Mouse (Mus musculus) MEL (cell line): ENCODE data around the gene Spdye4a. TPM values are rescaled to one million over a fixed set of nuclear protein-coding genes. Genes with fewer than 3 reads are reported as not detected.

Experiments used
- DNase-seq: peaks from one replicate; pipeline ENCODE4 v3.0.0; 2011; ENCODE audit warnings: low read depth, low spot score
- H3K27ac ChIP-seq: 2 replicates; pipeline ENCODE4 v1.5.1; 2012; ENCODE audit warnings: low read depth, mild to moderate bottlenecking, control low read depth, low read length, moderate library complexity; ENCODE audit not compliant: control insufficient read depth
- H3K27me3 ChIP-seq, 2 experiments: fragments of 150-350 bp in 1 of 2; sonication (generic) in 1 of 2; 2 replicates each; pipeline ENCODE4 v1.6.1; 2012; ENCODE audit warnings: low read length in 2 of 2, mild to moderate bottlenecking in 2 of 2, improper control_type of control experiment in 1 of 2, moderate library complexity in 1 of 2; ENCODE audit not compliant: insufficient read depth in 2 of 2, control insufficient read depth in 1 of 2
- H3K36me3 ChIP-seq, 2 experiments: 2 replicates each; pipeline ENCODE4 v1.6.1; 2012 to 2014; ENCODE audit warnings: low read length in 2 of 2, improper control_type of control experiment in 1 of 2, inconsistent platforms in 1 of 2, mild to moderate bottlenecking in 1 of 2; ENCODE audit not compliant: insufficient read depth in 2 of 2, control insufficient read depth in 1 of 2
- H3K4me1 ChIP-seq, 2 experiments: fragments of 150-350 bp in 1 of 2; sonication (generic) in 1 of 2; 2 replicates each; pipeline ENCODE4 v1.6.1; 2012; ENCODE audit warnings: low read length in 2 of 2, improper control_type of control experiment in 1 of 2, mild to moderate bottlenecking in 1 of 2; ENCODE audit not compliant: insufficient read depth in 2 of 2, control insufficient read depth in 1 of 2
- H3K4me3 ChIP-seq, 2 experiments: fragments of 150-350 bp in 1 of 2; sonication (generic) in 1 of 2; 2 replicates each; pipeline ENCODE4 v1.5.1; 2012; ENCODE audit warnings: low read depth in 2 of 2, low read length in 2 of 2, mild to moderate bottlenecking in 2 of 2, moderate library complexity in 2 of 2, control low read depth in 1 of 2, improper control_type of control experiment in 1 of 2; ENCODE audit not compliant: control insufficient read depth in 1 of 2, insufficient read depth in 1 of 2
- H3K79me2 ChIP-seq: 2 replicates; pipeline ENCODE4 v1.6.1; 2012; ENCODE audit warnings: mild to moderate bottlenecking, low read length, moderate library complexity; ENCODE audit not compliant: control insufficient read depth, poor library complexity, insufficient read depth
- H3K9ac ChIP-seq: 2 replicates; pipeline ENCODE4 v1.6.1; 2012; ENCODE audit warnings: low read depth, mild to moderate bottlenecking, control low read depth, low read length, moderate library complexity; ENCODE audit not compliant: control insufficient read depth, poor library complexity, severe bottlenecking
- H3K9me3 ChIP-seq: fragments of 150-350 bp; sonication (generic); replicated peaks from 2 replicates; pipeline ENCODE4 v1.6.1; 2012; ENCODE audit warnings: mild to moderate bottlenecking, low read length, improper control_type of control experiment, moderate library complexity; ENCODE audit not compliant: insufficient read depth
- CHD2 ChIP-seq: IDR thresholded peaks from 2 replicates; pipeline ENCODE4 v1.6.1; 2011; ENCODE audit warnings: low read length, improper control_type of control experiment
- CTCF ChIP-seq, 3 experiments: IDR thresholded peaks in 2 of 3; conservative IDR thresholded peaks in 1 of 3; 2 replicates each; pipeline ENCODE4 v1.5.1; 2011 to 2012; ENCODE audit warnings: low read length in 3 of 3, low read depth in 2 of 3, mild to moderate bottlenecking in 2 of 3, improper control_type of control experiment in 1 of 3, inconsistent platforms in 1 of 3, mixed read lengths in 1 of 3, moderate library complexity in 1 of 3; ENCODE audit not compliant: control insufficient read depth in 1 of 3, insufficient read depth in 1 of 3, poor library complexity in 1 of 3, severe bottlenecking in 1 of 3
- E2F4 ChIP-seq: IDR thresholded peaks from 2 replicates; pipeline ENCODE4 v1.6.1; 2011; ENCODE audit warnings: low read depth, low read length, improper control_type of control experiment, borderline replicate concordance
- EP300 ChIP-seq, 2 experiments: IDR thresholded peaks; 2 replicates each; pipeline ENCODE4 v1.6.1; 2011; ENCODE audit warnings: improper control_type of control experiment in 2 of 2, low read length in 2 of 2, low read depth in 1 of 2, mild to moderate bottlenecking in 1 of 2
- GATA1 ChIP-seq: IDR thresholded peaks from 2 replicates; pipeline ENCODE4 v1.6.1; 2011; ENCODE audit warnings: low read depth, low read length, improper control_type of control experiment
- HCFC1 ChIP-seq: IDR thresholded peaks from 2 replicates; pipeline ENCODE4 v1.6.1; 2012; ENCODE audit warnings: low read depth, mild to moderate bottlenecking, inconsistent platforms, low read length, improper control_type of control experiment, moderate library complexity
- KAT2A ChIP-seq: conservative IDR thresholded peaks from 2 replicates; pipeline ENCODE4 v1.6.1; 2012; ENCODE audit warnings: low read depth, low read length, improper control_type of control experiment, inconsistent platforms
- MAX ChIP-seq: IDR thresholded peaks from 2 replicates; pipeline ENCODE4 v1.6.1; 2011; ENCODE audit warnings: low read length, improper control_type of control experiment
- MEF2A ChIP-seq: IDR thresholded peaks from 2 replicates; pipeline ENCODE4 v1.6.1; 2014; ENCODE audit warnings: low read depth, mild to moderate bottlenecking, inconsistent platforms, low read length, improper control_type of control experiment; ENCODE audit not compliant: poor library complexity, insufficient replicate concordance, severe bottlenecking; ENCODE audit errors: extremely low read depth
- MYC ChIP-seq: IDR thresholded peaks from 2 replicates; pipeline ENCODE4 v1.6.1; 2011; ENCODE audit warnings: low read depth, mild to moderate bottlenecking, low read length, improper control_type of control experiment, moderate library complexity
- NELFE ChIP-seq: IDR thresholded peaks from 2 replicates; pipeline ENCODE4 v1.6.1; 2011; ENCODE audit warnings: low read depth, low read length, improper control_type of control experiment
- NRF1 ChIP-seq: IDR thresholded peaks from 2 replicates; pipeline ENCODE4 v1.6.1; 2014; ENCODE audit warnings: low read depth, mild to moderate bottlenecking, inconsistent platforms, low read length, improper control_type of control experiment, moderate library complexity; ENCODE audit not compliant: poor library complexity, insufficient read depth, severe bottlenecking
- POLR2A ChIP-seq, 2 experiments: IDR thresholded peaks; 2 replicates each; pipeline ENCODE4 v1.6.1; 2011 to 2012; ENCODE audit warnings: low read length in 2 of 2, mild to moderate bottlenecking in 2 of 2, control low read depth in 1 of 2, improper control_type of control experiment in 1 of 2, low read depth in 1 of 2, moderate library complexity in 1 of 2; ENCODE audit not compliant: control insufficient read depth in 1 of 2, insufficient read depth in 1 of 2, poor library complexity in 1 of 2
- POLR2AphosphoS2 ChIP-seq: IDR thresholded peaks from 2 replicates; pipeline ENCODE4 v1.6.1; 2011; ENCODE audit warnings: low read length, improper control_type of control experiment
- POLR2AphosphoS5 ChIP-seq: IDR thresholded peaks from 2 replicates; pipeline ENCODE4 v1.6.1; 2012; ENCODE audit warnings: low read depth, borderline replicate concordance, mild to moderate bottlenecking, inconsistent platforms, low read length, moderate library complexity, mixed read lengths
- RAD21 ChIP-seq: IDR thresholded peaks from 2 replicates; pipeline ENCODE4 v1.6.1; 2011; ENCODE audit warnings: mild to moderate bottlenecking, low read depth, low read length, improper control_type of control experiment
- RCOR1 ChIP-seq: IDR thresholded peaks from 2 replicates; pipeline ENCODE4 v1.6.1; 2012; ENCODE audit warnings: low read depth, mild to moderate bottlenecking, inconsistent platforms, low read length, improper control_type of control experiment
- SIN3A ChIP-seq: IDR thresholded peaks from 2 replicates; pipeline ENCODE4 v1.6.1; 2012; ENCODE audit warnings: low read length, improper control_type of control experiment, inconsistent platforms
- SMC3 ChIP-seq: IDR thresholded peaks from 2 replicates; pipeline ENCODE4 v1.6.1; 2011; ENCODE audit warnings: low read depth, low read length, improper control_type of control experiment
- TAL1 ChIP-seq: IDR thresholded peaks from 2 replicates; pipeline ENCODE4 v1.6.1; 2012; ENCODE audit warnings: mild to moderate bottlenecking, inconsistent platforms, low read length, moderate library complexity, mixed read lengths
- TBP ChIP-seq: IDR thresholded peaks from 2 replicates; pipeline ENCODE4 v1.8.0; 2011; ENCODE audit warnings: low read depth, low read length, improper control_type of control experiment
- ZC3H11A ChIP-seq: IDR thresholded peaks from 2 replicates; pipeline ENCODE4 v1.6.1; 2012; ENCODE audit warnings: low read depth, mild to moderate bottlenecking, inconsistent platforms, low read length, improper control_type of control experiment
- ZKSCAN1 ChIP-seq: IDR thresholded peaks from 2 replicates; pipeline ENCODE4 v1.6.1; 2012; ENCODE audit warnings: low read depth, mild to moderate bottlenecking, inconsistent platforms, low read length, improper control_type of control experiment, moderate library complexity
- ZMIZ1 ChIP-seq: IDR thresholded peaks from 2 replicates; pipeline ENCODE4 v1.6.1; 2012; ENCODE audit warnings: low read depth, mild to moderate bottlenecking, inconsistent platforms, low read length, improper control_type of control experiment, moderate library complexity
- ZNF384 ChIP-seq: IDR thresholded peaks from 2 replicates; pipeline ENCODE4 v1.6.1; 2012; ENCODE audit warnings: low read depth, mild to moderate bottlenecking, inconsistent platforms, low read length, improper control_type of control experiment
- polyA plus RNA-seq, 2 experiments: library from polyadenylated mRNA; stranded (reverse) in 1 of 2; unstranded in 1 of 2; fragments of >175 nt in 1 of 2; fragments of >200 nt in 1 of 2; gene quantifications; 2 replicates each; pipeline versions ENCODE4 v1.2.1 to v1.2.4; 2012; ENCODE audit warnings: low replicate concordance in 2 of 2, low read depth in 1 of 2; ENCODE audit not compliant: insufficient read length in 2 of 2, insufficient read depth in 1 of 2, missing spikeins in 1 of 2
- total RNA-seq: library from RNA; depleted of rRNA; stranded (reverse); fragments of 300-350 nt; gene quantifications from 2 replicates; pipeline ENCODE4 v1.2.3, GENCODE M21; 2012

Gene Spdye4a
- total and polyA plus RNA-seq, 3 experiments, result not detected

DNA sequence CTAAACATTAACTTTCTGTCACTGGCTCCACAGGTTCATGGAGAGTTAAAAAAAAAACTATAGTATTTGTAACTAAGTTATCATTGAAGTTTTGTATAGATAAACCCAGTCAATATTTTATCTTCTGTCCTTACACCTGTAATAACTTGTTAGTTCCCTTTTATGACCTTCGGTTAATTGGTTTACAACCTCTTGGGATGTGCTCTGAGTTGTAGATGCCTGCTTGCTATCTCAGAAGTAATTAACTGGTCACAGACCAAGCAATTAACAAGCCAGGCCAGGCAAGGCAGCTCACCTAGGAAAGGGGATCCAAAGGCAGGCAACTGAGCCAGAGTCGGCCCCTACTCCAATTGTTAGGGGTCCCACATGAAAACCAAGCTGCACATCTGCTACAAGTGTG, 12.9 kb downstream of the Spdye4a start:
- TF ChIP-seq ZKSCAN1 (no peak), ZMIZ1 (no peak), HCFC1 (no peak), GATA1 (no peak), CHD2 (no peak), MYC (no peak), ZNF384 (no peak), RCOR1 (no peak), POLR2AphosphoS5 (no peak), E2F4 (no peak), POLR2AphosphoS2 (no peak), EP300 (IDR thresholded peaks at IDR 0.05; ENCODE audit: low read depth in 1 of 2, low read length in 2 of 2) (no peak), MAX (no peak), TAL1 (no peak), SIN3A (no peak), ZC3H11A (no peak), NELFE (no peak), MEF2A (no peak), POLR2A (IDR thresholded peaks at IDR 0.05; ENCODE audit: control insufficient read depth in 1 of 2, insufficient read depth in 1 of 2, low read depth in 1 of 2, low read length in 2 of 2, poor library complexity in 1 of 2) (no peak)
- no peak overlapping the region for H3K9ac ChIP-seq
- DNase-seq, result no peak
- no peaks in the 10 kb centered on the region for H3K36me3 ChIP-seq
- peaks cover 0 to 3% of the 10 kb centered on the region in 2 experiments; a peak in 3 of 4 replicates for H3K27me3 ChIP-seq
- H3K79me2 ChIP-seq, result no peaks in the 10 kb centered on the region
- no peak overlapping the region for H3K27ac ChIP-seq
- no peak overlapping the region for H3K4me3 ChIP-seq
- H3K9me3 ChIP-seq, result no peaks in the 10 kb centered on the region
- H3K4me1 ChIP-seq, result no peaks in the 10 kb centered on the region

DNA sequence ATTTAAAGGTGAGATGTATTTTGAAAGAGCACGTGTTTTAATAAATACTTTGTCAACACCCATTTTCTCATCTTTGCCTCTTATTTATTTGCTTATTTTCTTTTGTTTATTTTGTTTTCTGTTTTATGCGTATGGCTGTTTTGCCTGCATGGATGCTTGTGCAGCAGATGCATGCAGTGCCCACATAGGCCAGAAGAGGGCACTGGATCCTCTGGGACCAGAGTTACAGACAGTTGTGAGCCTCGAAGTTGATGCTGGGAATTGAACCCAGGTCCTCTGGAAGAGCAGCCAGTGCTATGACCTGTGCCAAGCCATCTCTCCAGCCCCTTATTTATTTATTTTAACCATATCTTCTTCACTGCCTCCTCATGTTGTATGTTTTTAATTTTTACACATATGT, 21.7 kb downstream of the Spdye4a start:
- TF ChIP-seq SIN3A (no peak), SMC3 (peak; percentile 69), KAT2A (no peak), CTCF (IDR thresholded peaks at IDR 0.05 in 2 of 3, conservative IDR thresholded peaks at IDR 0.05 in 1 of 3; ENCODE audit: control insufficient read depth in 1 of 3, insufficient read depth in 1 of 3, low read depth in 2 of 3, low read length in 3 of 3, poor library complexity in 1 of 3, severe bottlenecking in 1 of 3) (peak; percentile 63 to 68 (median 66)), ZC3H11A (peak; percentile 54), TBP (no peak), ZNF384 (no peak), NRF1 (no peak), MEF2A (no peak), EP300 (IDR thresholded peaks at IDR 0.05; ENCODE audit: low read depth in 1 of 2, low read length in 2 of 2) (no peak), ZMIZ1 (no peak), RAD21 (peak; percentile 62), CHD2 (no peak), E2F4 (no peak)
- H3K36me3 ChIP-seq, result no peaks in the 10 kb centered on the region
- DNase-seq, result peak; percentile 41
- H3K4me3 ChIP-seq, result no peak overlapping the region
- H3K9me3 ChIP-seq, result no peaks in the 10 kb centered on the region
- H3K9ac ChIP-seq, result no peak overlapping the region
- H3K27ac ChIP-seq, result no peak overlapping the region
- no peaks in the 10 kb centered on the region for H3K4me1 ChIP-seq
- no peaks in the 10 kb centered on the region for H3K79me2 ChIP-seq
- H3K27me3 ChIP-seq, result no peaks in the 10 kb centered on the region; a peak in 2 of 4 replicates
